Mouse (Mus musculus): ENCODE results near the gene Fam69b. TPM values are rescaled to one million over a fixed set of nuclear protein-coding genes. Genes with fewer than 3 reads are reported as not detected.
"Not testable (repeated sequence)": the region's sequence is repeated elsewhere in the genome, so short reads cannot be mapped to it uniquely, and the experiment has no call there.

Fam69b gene
- total RNA-seq, 2 experiments from 2014 or later: 26.4 to 28.3 TPM

DNA sequence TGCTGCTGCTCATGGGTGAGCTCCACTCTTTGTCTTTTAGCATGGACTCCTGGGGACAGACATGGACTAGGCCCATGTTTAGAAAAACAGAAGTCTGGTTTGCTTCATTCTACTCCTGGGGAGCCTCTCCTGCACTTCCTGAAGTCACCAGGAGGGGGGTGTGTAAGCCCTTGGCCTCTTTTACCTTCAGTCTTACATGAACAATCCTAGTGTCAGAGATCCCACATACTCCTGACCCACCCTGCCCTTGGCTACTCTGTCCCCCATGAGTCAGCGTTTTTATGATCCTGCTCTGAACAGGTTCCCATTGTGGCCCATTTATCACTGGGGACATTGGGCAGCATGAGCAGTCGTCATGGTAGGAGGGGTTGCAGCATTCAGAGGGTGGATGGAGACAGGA lies 15.7 kb downstream of the Fam69b start:
- intact Hi-C loops (cut with DNase I): loop anchor here (5.0 to 10.0 kb wide), 2 partner anchors 258 to 591 kb away; partner anchors contain the start of gene Surf6
- DNase-seq: peak in 1 of 2 experiments; percentile 28

DNA sequence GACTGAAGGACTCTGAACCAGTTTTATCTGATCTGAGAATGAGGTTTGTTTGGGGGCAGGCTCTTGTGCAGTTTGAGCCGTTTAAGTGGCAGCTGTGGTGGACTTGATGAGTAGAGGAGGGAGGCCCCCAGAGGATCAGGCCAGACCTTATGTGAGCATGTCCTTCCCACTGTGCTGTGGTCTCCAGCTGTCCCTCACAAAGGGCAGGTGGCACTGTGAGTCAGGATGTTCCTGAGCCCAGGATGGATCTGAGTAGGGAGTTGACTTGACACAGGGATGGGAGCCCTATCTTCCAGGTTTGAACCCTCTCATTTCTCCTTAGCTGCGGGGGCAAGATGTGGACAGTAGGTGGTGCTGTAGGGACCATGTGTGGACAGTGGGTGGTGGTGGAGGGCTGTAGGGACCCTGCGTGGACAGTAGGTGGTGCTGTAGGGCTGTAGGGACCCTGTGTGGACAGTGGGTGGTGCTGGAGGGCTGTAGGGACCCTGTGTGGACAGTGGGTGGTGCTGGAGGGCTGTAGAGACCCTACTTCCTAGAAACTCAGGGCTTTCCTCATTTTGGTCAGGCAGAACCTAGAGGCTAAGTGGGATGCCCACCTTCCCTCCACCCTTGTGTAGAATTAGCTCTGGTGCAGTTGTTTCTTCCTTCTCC lies 18.5 kb downstream of the Fam69b start:
- DNase-seq: peak; percentile 65 to 68
- intact Hi-C loops (cut with DNase I): loop anchor here (1.0 to 10.0 kb wide), 2 partner anchors 392 to 588 kb away; no protein-coding TSS in a partner anchor

DNA sequence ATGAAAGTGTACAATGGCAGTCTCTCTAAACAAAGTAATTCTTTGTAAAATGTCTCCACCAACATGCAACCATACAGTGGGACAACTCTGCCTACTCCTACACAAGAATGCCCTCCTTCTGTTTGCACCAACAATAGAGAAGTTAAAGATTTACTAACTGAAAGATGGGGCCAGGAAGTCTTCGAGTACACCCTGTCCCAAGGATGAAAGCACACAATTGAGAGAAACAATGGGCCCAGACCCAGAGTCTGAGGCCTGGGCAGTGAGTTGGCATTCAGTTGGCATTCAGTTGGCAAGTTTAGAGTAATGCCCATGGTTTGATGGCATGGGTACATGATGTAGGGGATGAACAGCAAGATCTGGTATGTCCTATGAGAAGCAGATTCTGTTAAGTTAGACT lies 26.4 kb downstream of the Fam69b start:
- intact Hi-C loops (cut with DNase I): no loop called here

DNA sequence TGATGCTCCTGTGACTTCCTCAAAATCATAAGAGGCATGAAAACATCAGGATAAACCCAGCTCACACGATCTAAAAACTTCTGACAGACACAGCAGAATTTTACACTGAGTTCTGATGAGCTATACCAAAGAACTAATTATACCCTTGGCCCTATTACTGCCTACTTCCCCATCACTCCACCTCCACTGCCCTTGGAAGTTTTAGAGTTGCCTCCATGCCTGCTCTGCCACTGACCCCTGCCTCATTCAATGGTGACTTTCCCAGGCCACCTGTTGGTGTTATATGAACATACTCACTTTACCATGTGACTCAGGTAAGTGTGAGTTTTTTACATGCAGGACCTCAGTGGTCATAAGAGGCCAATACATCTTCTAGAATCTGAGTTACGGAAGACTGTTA lies 29.2 kb downstream of the Fam69b start:
- intact Hi-C loops (cut with DNase I): no loop called here

More for the DNA sequence above, 26.4 kb downstream of the Fam69b start:
- DNase-seq: no peak

DNA sequence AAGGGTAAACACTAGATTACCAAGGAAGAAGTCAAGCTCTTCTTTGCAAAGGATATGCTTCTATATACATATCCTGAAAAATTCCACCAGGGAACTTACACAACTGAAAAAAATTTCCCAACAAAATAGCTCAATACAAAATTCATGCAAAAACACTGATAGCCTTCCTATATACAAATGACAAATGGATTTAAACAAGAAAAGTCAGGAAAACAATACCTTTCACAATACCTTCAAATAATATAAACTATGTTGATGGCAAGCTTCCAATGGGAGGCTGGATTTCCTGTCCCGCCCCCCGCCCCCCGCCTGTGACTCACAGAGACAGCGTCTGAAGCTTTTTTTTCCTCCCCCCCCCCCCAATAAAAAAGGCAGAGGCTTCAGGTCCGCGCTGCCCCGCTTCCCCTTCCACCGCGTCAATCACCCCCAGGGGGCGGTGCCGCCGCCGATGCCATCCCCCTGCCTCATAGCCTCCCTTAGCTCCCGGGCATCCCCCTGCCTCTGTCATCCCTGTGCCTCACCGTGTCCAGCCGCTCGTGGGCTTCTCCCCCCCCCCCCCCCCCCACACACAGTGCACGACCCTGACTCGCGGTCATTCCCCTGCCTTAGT lies 33.0 kb downstream of the Fam69b start:
- intact Hi-C loops (cut with DNase I): no loop called here
- DNase-seq: no peak

More for the DNA sequence above, 29.2 kb downstream of the Fam69b start:
- no peak for DNase-seq

DNA sequence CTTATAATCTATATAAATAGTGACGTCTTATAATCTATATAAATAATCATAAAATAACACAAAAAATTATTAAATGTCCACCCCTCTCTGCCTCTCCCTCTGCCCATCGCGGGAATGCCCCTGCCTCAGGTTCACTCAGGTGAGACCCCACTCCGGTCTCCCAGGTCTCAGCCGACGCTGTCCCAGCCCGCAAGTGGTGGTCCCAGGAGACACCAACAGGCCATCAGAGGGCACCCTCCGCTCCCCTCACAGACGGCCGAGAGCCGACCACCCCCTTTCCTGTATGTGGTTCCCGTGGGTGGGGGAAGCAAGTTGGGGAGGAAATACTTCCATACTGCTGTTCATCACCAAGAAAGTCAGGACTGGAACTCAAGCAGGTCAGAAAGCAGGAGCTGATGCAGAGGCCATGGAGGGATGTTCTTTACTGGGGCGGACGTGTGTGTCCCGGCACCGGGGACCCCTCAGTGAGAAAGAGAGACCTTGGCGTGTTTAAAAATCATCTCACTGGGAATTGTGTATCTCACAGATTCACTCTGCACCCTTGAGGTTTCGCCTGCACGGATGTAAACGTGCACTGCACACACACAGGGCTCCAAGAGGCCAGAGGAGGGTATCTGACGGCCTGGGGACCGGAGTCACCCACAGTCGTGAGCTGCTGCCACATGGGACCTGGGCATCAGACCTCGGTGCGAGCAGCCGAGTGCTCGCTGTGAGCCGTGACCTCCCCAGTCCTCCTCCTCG lies 33.7 kb downstream of the Fam69b start:
- intact Hi-C loops (cut with DNase I): no loop called here
- DNase-seq: no peak

DNA sequence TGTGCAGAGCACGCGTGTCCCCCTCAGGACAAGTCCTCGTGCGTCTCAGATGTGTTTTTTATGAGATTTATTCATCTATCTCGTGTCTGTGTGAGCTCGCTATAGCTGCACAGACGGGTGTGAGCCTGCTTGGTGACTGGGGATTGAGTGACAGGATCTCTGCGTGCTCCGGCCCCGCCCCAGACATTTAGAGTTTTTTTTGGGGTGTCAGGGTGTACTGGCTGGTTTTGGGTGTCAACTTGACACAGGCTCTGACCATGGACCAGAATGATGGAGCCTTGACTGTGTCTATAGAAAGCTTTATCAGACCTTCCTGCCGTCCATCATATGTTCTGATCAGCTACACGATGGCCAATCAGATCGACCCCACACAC lies 34.2 kb downstream of the Fam69b start:
- intact Hi-C loops (cut with DNase I): no loop called here
- DNase-seq: no peak

DNA sequence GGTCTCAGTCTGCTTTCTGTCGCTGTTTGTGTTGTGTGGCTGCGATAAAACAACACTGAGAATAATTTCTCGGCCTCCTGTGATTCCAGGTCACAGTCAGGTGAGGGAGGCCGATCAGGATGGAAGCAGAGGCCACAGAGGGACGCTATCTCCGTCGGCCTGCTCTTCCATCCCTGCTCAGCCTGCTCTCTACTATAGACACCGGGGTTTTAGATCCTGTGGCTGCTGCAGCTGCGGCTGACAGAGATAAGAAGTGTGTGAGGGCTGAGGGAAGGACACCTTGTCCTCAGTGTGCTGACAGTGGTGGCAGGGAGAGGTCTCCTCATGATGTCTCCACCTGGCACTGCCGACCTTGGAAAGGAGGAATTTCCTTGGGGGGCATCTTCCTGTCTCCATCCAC lies 34.9 kb downstream of the Fam69b start:
- no peak for DNase-seq
- intact Hi-C loops (cut with DNase I): no loop called here

DNA sequence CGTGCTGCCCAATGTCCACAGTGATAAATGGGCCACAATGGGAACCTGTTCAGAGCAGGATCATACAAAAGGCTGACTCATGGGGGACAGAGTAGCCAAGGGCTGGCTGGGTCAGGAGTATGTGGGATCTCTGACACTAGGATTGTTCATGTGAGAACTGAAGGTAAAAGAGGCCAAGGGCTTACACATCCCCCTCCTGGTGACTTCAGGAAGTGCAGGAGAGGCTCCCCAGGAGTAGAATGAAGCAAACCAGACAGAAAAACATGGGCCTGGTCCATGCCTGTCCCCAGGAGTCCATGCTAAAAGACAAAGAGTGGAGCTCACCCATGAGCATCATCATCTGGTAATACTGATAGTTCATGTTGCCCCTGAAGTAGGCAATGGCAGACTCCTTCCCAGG lies 35.3 kb downstream of the Fam69b start:
- intact Hi-C loops (cut with DNase I): not testable (repeated sequence)
- peak; percentile 37 to 49 for DNase-seq

DNA sequence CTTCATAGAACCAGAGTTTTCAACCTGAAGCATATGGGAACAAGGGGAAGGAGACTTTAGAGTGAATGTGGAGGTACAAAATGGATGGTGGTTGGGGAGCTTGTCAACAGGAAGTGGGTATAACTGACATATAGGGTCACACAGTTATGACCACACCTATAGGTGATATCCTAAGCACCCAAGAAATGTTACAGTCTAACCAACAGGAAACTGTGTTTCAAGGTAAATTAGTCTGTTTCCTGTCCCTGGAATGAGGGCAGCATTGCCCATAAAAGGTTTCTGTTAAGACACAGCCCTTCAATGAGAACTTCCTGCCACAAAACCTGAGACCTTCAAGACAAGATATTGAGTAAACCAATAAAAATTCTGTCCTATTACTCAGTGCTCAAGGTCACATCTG lies 40.5 kb downstream of the Fam69b start:
- intact Hi-C loops (cut with DNase I): no loop called here
- no peak for DNase-seq

DNA sequence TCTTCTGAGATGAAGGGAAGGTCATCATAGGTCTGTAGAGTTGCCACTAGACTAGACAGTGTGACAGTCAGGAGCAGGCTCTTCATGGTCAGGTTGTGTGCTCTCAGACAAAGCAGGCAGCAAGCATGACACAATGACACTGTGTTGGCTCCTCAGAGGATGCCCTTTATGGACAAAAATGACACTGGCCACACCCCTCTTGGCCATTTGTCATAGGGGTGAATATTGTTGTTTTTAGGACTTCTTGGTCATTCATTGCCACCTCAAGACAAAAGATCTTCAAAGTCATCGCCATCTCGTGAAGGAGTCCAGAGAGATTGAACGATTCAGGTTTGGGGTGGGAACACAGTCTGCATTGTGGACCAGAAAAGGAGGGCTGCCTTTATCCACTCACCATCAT lies 42.9 kb downstream of the Fam69b start, which contains the start of gene Lcn4:
Gene Lcn4 (minus strand): TSS at position 101 of the 400 bp plus-strand sequence.
- intact Hi-C loops (cut with DNase I): no loop called here

More for the DNA sequence above, 42.9 kb downstream of the Fam69b start, which contains the start of gene Lcn4:
- no peak for DNase-seq

Small RNA genes lying within 50 kb of the gene (microRNA-seq; reads per million reads assigned to microRNA genes)
- 8.1 to 9.4 reads per million in 2 experiments for gene Mir126a (ENCODE audit: borderline number of aligned reads in 2 of 2)
- gene Mir126b (ENCODE audit: borderline number of aligned reads in 2 of 2): 0 reads per million in 2 experiments

Other genes with a start within 250 kb of the Fam69b start
- gene Snapc4, start 247.8 kb upstream of the Fam69b start, total RNA-seq (2021): 1 to 10 TPM; 8.5 to 9.3 TPM
- 10 to 100 TPM; 43.4 to 48.2 TPM for gene Entr1, start 239.1 kb upstream of the Fam69b start, total RNA-seq (2021)
- gene Pmpca, start 239.1 kb upstream of the Fam69b start, total RNA-seq (2021): 100 to 1,000 TPM; 137 to 154 TPM
- gene Inpp5e, start 219.3 kb upstream of the Fam69b start, total RNA-seq (2021): 10 to 100 TPM; 13.8 to 15.4 TPM
- gene Sec16a, start 183.2 kb upstream of the Fam69b start, total RNA-seq (2021): 10 to 100 TPM; 36.9 to 39.1 TPM
- gene Notch1, start 111.8 kb upstream of the Fam69b start, total RNA-seq (2021): 10 to 100 TPM; 29.5 to 34.0 TPM
- 100 to 1,000 TPM; 146 to 183 TPM for gene Egfl7, start 48.4 kb upstream of the Fam69b start, total RNA-seq (2021)
- not detected for gene Gm20532, start 41.8 kb upstream of the Fam69b start, total RNA-seq (2021)
- gene Agpat2, start 24.0 kb upstream of the Fam69b start, total RNA-seq (2021): 10 to 100 TPM; 69.1 to 71.6 TPM
- not detected for gene Lcn4, start 42.8 kb downstream of the Fam69b start, total RNA-seq (2021)
- not detected for gene Abo, start 236.5 kb downstream of the Fam69b start, total RNA-seq (2021)